Mouse (Mus musculus) retina, postnatal 7 days (tissue): ENCODE results near the gene Papln.

ENCODE experiments used
- DNase-seq: peaks from one replicate; pipeline ENCODE4 v3.0.0-alpha.2; 2012; ENCODE audit warnings: low read depth, low spot score

Papln gene

DNA sequence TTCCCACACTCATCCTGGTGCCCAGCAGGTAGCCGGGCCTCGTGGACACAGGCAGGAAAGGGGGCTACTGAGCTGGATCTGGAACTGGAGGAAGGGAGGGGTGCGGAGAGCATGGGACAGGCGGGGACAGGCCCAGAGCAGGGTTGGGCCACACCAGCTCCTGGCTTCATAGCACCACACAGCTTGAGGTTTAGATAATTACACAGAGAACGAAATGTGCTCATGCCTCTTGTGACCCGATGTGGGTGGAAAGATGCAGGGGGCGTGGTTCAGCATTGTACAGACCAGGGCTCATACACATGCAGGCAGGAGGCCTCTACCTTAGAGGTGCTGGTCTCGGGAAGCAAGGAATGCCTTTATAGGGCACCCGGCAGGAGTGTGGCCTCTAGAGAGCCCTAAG is 4.4 kb downstream of the Papln start:
- DNase-seq, result no peak

DNA sequence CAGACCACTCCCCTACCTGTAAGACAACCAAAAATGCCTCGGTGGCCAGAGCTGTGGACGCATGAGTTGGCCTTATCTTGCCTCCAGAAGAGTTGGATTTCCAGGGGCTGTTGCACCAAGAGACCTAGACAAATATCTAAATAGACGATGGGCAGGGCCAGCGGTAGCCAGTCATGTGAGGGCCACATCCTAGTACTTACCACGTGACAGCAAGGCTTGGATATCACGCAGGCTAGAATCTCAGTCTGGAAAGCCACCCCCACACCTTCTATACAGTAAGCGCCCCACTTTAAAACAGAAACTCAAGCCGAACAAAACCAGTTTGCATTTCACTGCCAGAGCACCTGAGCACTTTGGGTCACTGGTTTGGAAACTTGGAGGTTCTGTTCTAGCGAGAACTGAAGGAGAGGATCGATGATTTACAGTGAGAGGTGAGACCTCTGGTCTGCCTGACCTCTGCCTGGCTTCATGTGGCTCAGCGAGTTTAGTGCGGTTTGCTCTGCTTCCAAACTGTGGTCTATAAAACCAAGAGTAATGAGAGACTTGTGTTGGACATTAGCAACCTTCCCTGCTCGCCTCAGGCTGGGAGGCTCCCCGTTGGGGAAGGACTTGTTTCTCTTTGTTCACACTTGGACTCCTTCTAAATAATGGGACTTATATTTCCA is 4.9 kb downstream of the Papln start:
- no peak for DNase-seq

DNA sequence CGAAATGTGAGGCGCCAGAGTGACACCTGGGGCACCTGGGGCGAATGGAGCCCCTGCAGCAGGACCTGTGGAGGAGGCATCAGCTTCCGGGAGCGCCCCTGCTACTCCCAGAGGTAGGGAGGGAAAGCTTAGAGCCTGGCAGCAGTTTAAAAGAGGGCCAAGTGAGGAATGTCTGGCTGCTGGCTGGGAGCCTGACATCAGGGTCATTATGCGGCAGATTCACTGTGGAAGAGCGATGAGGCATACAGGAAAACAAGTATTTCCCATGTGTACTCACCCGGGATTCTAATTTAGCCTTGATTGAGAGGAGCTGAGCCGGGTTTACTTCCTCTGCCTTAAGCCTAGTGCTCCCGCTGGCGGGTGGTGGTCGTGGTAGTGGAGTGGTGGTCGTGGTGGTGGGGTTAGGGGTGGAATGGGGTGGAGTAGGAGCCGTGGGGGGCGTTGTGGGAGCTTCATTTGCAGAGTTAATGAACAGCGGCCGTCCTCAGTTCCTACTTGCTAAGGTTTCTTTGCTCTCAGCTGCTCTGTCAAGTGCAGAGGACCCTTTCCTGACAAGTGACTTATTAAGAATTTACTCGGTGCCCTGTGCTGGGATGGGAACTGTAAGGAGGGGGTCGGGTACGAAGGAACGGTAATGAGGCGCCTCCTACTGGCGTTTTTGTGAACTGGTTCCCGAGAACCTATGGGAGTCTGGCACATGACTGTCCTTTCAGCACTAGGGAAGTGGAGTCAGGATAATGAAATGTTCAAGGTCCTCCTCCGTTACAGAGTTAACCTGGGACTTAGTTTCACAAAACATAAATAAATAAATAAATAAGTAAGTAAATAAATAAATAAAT is 7.2 kb downstream of the Papln start:
- DNase-seq, result peak; percentile 29

DNA sequence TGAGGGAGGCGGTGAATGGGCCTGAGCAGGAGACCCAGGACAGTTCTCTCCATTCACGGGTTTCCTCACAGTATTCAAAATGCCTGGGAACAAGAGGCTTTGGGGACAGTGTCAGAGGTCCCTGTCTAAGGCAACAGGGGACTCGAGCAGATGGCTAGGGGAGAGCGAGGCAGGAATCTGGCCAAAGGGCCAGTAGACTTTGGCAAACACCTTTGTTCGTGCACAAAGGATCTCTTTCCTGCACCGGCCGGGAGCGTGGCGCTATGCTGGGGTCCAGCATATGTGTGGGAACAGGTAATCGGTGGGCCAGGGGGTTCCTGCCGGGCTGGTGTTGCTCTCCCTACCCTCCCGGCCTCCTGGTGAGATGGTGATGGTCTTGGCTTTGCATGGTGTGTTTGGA is 12.2 kb downstream of the Papln start:
- DNase-seq, result no peak

DNA sequence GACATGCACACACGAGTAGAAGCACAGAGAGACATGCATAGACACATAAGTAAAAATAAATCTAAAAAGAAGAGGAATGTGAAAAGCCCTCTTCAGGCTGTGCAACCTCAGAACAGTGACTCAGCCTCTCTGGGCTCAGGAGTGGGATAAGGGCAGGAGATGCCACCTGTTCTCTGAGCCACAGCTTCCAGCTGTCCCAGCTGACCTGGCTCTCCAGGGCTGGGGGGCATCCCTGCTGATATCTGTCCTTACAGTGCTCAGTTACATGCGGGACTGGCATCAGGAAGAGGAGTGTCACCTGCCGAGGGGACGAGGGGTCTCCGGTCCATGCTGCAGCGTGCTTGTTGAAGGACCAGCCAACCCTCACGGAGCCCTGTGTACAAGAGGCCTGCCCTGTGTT is 13.3 kb downstream of the Papln start:
- no peak for DNase-seq

DNA sequence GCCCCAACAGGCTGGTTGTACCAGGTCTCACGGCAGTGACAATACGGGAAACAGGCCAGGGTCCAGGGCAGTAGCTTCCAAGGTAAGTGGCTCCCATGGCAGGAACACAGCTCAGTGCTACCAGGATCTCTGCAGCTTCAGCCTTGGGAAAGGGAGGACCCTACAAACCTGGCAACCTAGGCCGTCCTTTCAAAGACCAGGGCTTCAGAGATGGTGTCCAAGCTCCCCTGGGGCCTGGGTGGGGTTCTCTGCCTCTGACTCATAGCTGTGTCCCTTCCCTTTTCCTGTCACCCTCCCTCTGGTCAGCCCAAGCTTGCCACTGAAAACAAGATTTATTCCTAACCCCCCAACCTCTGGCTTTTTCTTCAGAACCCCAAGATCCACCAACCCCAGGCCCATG is 16.7 kb downstream of the Papln start:
- DNase-seq, result no peak

DNA sequence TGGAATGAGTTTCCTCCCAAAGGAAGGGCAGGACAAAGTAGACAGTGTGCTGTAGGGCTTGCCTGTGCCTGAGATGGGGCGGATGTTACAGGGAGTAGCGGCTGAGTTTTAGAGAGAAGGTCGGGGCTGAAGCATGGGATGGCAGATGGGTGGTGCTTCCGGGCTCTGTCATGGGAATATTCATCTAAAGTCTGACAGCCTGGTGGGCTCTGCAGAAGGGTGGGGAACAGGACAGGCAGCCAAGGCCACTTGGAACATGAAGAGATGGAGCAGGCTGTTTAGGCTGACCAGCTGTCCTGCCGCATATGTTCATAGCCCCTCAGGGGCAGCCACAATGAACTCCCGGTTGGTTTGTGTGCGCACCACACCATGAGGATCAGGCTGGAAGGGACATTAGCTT is 17.8 kb downstream of the Papln start:
- no peak for DNase-seq

DNA sequence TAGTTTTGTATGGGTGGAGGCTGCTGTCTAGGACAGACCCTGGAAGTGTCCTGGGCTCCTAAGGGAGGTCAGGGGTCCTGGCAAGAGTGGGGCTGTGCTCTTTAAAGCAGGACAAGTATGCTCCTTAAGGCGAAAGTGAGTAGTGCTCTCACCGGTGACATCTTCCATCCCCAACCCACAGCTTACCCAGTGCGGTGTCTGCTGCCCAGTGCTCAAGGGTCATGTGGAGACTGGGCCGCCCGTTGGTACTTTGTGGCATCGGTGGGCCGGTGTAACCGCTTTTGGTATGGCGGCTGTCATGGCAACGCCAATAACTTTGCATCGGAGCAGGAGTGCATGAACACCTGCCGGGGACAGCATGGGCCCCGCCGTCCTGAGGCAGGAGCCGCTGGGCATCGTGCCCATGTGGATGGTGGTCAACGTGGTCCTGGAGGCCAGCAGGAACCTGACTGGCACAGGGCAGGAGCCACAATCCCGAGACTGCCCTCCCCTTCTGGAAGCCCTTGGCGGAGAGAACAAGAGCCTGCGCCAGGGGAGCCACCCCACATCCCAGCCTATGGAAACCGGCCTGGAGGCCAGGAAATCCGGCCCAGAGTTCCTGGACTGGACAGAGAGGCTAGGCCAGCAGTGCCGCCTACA is 18.3 kb downstream of the Papln start:
- no peak for DNase-seq

DNA sequence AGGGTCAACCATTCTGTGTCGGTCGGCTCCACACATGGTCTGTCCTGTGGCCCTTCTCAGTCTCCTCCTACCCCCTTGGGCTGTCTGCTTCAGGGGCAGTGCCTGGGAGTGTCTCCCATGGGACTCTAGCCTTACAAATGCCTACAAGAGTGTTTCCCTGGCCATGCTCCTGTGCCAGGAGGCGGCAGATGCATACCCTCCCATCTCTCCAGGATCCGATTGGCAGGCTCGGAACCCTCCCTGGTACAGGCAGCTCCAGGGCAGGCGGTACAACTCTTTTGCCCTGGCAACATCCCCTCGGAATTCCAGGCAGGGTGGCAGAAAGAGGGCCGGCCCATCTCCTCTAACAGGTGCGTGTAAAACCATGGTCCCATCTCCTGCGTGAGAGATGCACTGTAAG is 19.2 kb downstream of the Papln start:
- no peak for DNase-seq

DNA sequence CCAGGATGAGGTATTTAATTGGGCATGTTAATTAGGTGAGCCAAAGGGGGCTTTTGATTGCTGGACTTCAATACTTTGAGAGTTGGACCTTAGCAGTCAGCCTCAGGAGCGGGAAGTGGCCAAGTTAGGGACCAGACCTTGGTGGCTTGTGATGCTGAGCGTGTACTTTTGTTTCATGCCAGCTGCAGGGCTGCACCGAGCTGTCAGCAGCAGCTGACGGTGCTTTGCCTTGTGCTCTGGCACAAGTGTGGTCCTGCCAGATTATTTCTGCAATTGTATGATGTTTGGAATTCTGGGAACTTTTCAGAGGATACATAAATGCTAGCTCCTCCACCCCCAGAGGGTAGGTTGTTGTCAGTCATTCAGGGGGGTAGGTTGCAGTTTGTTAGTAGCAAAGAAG is 21.9 kb downstream of the Papln start:
- no peak for DNase-seq

DNA sequence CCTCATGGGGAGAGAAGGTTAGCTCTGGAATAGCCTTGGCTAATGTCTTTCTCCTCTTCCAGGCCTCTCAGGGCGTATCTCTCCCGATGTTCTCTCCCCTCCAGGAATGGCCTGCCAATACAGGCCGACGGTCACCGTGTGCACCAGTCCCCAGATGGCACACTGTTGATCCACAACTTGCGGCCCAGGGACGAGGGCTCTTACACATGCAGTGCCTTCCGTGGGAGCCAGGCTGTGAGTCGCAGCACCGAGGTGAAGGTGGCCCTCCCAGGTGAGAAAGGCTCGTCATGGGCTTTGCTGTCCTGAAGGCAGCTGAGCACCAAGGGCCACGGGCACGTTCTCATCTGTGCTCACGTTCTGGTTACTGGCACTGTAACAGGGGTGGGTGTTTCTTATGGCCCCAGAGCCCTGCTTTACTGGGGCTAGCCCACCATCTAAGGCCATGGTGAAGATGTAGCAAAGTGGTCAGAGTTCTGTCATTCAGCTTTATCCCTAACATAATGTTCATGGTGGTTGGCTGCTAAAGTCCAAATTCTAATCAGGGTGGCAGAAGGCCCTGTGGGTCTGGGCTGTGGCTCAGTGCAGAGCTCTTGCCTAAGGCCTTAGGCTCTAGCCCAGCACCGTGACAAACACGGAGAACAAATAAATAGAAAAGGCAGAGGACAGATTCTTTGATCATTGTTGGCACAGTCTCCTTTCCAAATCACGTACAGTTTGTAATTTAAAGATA is 25.8 kb downstream of the Papln start:
- DNase-seq, result no peak

DNA sequence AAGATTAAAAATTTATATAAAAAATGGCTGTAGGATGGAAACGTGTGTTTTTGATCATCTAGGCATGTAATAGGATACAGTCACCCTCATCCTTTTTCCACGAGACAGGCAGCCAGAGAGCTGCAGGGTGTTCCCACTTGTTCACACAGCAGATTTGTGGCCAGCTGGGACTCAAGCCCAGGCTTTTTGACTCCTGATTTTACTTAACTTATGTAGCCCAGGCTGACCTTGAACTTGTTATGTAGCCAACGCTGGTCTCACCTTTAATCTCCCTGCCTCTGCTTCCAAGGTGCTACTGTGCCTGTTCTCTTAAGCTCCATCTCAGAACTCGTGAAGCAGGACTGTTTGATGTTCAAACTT is 26.3 kb downstream of the Papln start:
- DNase-seq, result no peak

DNA sequence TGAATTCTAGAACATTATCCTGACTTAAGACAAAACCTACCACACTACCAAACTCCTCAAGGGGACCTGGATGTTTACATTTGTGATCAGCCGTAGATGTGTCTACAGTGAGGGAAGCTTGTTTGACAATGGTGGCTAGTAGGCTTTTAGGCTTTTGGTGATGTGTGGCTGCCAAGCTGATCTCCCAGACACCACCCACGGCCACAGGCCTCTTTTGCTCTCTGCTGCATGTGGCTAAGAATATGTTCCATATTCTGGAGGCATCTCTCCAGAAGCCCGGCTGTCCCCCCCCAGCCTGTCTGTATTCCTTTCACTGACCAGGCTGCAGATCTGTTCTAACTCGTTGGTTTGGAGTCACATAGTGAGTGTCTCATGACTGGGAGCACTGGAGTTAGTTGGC is 27.3 kb downstream of the Papln start:
- no peak for DNase-seq

DNA sequence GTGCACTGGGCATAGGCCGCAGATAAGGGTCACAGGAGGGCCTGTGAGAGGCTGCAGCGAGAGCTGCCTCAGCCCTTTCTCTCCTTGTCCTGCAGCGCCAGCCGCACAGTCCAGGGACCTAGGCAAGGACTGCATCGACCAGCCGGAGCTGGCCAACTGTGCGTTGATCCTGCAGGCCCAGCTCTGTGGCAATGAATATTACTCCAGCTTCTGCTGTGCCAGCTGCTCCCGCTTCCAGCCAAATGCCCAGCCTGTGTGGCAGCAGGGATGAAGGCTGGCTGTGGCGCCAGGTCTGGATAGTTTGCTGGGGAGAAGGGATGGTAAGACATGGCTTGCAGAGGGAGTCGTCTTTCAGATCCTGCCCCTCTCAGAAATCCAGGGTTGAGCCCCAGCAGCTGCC is 28.3 kb downstream of the Papln start:
- no peak for DNase-seq

DNA sequence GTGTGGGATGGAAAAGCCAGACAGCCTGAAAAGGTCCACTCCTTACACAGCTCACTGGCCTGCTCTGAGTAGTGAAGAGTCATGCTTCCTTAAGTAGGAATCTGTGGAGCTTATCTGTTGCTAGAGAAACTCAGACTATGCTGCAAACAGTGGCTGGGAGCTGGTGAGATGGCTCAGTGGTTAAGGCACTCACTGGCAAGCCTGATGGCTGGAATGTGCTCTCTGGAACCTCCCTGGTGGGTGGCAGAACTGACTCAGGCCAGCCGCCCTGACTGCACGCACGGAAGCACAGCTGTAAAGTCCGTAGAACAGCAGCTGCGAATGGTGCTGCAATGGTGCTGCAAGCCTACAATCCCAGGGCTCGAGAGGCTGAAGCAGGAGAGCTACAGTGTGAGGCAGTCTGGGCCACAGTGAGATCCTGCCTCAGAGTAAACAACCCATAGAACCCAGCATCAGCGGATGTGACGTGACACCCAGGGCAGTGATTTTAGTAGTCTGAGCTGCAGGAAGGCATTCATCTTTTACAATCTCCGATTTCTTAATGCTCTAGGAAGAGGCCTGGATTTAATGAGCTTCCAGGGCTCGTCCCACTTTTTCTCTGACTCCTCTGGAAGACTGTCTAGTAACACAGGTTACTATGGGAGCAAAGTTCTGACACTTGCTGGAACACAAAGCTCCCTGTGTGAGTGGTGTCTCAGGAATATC is 29.4 kb downstream of the Papln start:
- no peak for DNase-seq

DNA sequence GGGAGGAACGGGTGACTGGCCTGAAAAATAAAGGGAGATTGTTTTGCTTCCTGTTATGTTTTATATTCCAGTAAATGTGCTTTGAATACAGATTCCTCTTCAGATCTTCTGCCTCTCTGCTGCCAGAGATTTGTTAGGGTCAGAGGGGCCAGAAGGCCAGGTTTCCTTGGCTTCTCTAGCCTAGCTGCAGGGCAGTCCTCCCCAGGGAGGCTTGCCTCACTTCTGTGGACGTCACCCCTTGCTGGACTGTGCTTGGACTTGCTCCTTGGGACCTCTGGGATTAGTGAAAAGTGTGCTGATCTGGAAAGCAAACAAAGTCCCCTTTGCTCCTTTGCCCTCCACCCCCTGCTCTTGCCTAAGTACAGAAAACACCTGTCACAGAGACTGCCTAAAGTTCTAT is 31.6 kb downstream of the Papln start:
- DNase-seq, result no peak

DNA sequence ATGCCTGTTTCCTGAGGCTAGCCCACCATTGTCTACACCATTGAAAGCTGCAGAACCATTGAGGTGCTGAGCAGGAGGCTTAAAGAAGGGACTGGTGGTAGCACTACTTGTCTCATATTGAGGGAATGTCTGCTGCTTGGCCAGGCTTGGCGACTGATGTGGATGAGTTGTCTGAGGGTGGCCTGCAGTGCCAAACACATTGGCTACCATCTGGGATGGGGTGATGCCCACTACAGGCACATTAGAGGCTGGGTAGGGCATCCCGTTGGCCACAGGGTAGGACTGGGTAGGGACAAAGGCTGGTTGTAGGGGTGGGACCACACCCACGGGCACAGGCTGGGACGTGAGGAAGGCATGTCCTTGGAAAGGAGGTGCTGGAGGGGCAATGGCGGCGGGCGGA is 32.2 kb downstream of the Papln start:
- DNase-seq, result no peak

DNA sequence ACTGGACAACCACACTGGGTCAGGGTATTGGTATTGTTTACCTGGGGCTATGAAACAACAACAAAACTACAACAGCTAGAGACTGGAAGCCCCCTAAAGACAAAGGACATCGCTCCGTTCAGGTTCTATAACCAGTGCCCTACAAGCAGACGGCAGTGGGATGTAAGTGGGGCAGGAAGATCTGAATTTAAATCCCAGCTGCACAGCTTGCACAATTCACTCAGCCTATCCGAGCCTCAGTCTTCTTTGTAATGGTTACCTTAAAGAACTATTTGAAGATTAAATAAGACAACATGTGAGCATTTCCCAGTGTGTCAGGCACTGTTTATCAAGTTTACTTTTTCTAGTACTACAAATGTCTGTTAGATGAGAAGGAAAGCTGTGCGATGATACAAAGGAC is 34.9 kb downstream of the Papln start:
- no peak for DNase-seq

DNA sequence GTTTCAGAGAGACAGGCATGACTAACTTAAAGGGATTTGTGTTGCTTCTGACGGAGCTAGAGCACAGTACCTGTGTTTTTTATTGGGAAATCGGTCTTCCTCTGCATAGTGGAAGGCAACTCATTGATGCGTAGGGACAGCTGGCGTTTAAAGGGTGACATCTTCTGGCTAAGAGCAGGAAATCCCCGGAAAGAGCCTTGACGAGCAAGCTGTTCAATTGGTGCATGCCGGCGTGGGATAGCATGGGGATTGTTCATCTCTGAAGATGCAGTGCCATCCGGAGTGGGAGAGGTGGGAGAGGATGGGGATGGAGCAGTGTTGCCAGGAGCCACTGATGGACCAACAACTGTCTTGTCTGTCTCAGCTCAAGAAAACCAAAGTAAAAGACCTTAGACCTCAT is 37.5 kb downstream of the Papln start:
- DNase-seq, result peak; percentile 24

DNA sequence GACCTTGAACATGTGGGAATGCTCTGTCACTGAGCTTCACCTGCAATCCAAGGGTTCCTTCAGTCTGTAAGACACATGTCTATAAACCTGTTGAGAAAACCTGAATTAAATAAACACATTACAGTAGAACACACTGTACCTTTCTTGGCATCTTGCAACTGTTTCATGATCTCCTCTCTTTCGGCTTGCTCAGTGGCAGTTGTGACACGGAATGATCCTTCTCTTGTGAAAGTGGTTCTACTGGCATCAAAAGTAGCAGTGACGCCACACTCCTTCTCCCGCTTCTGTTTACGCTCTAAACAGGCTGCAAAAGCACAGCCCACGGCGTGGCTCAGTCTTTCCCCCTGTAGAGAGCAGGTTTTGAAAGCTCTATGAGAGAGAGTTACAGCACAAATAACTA is 40.2 kb downstream of the Papln start:
- DNase-seq, result no peak

DNA sequence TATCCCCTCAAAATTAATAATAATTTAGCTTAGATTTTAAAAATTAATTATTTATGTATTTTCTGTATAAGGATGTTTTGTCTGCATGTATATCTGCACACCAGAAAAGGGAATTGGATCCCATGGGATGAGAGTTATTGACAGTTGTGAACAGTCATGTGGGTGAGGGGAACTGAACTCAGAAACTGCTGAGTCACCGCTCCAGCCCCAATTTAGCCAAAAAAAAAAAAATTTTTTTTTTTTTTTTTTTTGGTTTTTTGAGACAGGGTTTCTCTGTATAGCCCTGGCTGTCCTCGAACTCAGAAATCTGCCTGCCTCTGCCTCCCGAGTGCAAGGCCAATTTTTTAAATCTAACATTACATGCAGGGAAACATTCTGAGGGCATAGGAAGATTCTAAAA is 48.5 kb downstream of the Papln start:
- DNase-seq, result no peak

DNA sequence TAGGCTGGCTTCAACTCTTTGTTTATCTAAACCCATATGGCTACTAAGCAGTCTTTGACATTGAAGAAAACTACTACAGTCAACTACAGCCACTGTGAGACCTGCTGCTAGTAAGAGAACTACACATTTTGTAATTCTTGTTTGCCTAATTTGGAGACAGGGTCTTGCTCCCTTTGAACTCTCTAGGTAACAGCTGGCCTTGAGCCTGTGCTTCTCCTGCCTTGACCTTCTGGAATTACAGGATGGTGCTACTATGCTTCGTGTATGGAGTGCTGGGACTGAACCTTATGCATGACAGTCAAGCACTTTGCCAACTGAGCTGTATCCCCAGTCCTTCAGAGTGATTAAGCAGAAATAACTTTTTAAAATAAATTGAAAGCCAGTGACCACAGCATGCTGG is 53.2 kb downstream of the Papln start:
- DNase-seq, result no peak
